Mouse (Mus musculus) liver, embryonic 13.5 days (tissue): ENCODE data around the gene Tjap1. TPM values are rescaled to one million over a fixed set of nuclear protein-coding genes. Genes with fewer than 3 reads are reported as not detected.

Experiments used
- ATAC-seq: fragments of 200-750 bp; cut with Nextera tagmentation; 2 replicates; pipeline ENCODE4 v1.8.0; 2017; ENCODE audit warnings: low read depth, mild to moderate bottlenecking, moderate number of reproducible peaks, moderate library complexity
- DNase-seq: peaks from one replicate; pipeline ENCODE4 v3.0.0; 2022
- H3K27ac ChIP-seq: fragments of 300-500 bp; sonication (generic); 2 replicates; pipeline ENCODE4 v1.5.1; 2015; ENCODE audit warnings: moderate library complexity, mild to moderate bottlenecking, inconsistent platforms
- H3K27me3 ChIP-seq: fragments of 300-500 bp; sonication (generic); 2 replicates; pipeline ENCODE4 v1.6.1; 2015; ENCODE audit warnings: mild to moderate bottlenecking, inconsistent platforms
- H3K36me3 ChIP-seq: fragments of 300-500 bp; sonication (generic); 2 replicates; pipeline ENCODE4 v1.6.1; 2015; ENCODE audit warnings: mild to moderate bottlenecking, inconsistent platforms
- H3K4me1 ChIP-seq: fragments of 300-500 bp; sonication (generic); replicated peaks from 2 replicates; pipeline ENCODE4 v1.6.1; 2015; ENCODE audit warnings: inconsistent platforms
- H3K4me2 ChIP-seq: fragments of 300-500 bp; sonication (generic); 2 replicates; pipeline ENCODE4 v1.6.1; 2015; ENCODE audit warnings: inconsistent platforms, mild to moderate bottlenecking, moderate library complexity
- H3K4me3 ChIP-seq: fragments of 300-500 bp; sonication (generic); replicated peaks from 2 replicates; pipeline ENCODE4 v1.5.1; 2015; ENCODE audit warnings: mild to moderate bottlenecking, inconsistent platforms
- H3K9ac ChIP-seq: fragments of 300-500 bp; sonication (generic); 2 replicates; pipeline ENCODE4 v1.6.1; 2015; ENCODE audit warnings: mild to moderate bottlenecking, inconsistent platforms
- H3K9me3 ChIP-seq: fragments of 300-500 bp; sonication (generic); replicated peaks from 2 replicates; pipeline ENCODE4 v1.6.1; 2016; ENCODE audit warnings: inconsistent platforms
- WGBS: fragments of 180-500 bp; shearing (Covaris S2); methylation state at CpG from one replicate; pipeline ENCODE4 v1.1.7; 2015; ENCODE audit not compliant: insufficient replicate concordance; 5-methylcytosine and 5-hydroxymethylcytosine counted together
- polyA plus RNA-seq: library from polyadenylated mRNA; unstranded; fragments of >200 nt; fragmentation: Nextera tagmentation; extraction: Ambion mirVana; gene quantifications from 2 replicates; pipeline ENCODE4 v1.2.1, GENCODE M21; 2015

The Tjap1 gene
- polyA plus RNA-seq, 1 experiment from 2014 or later = 11.2 TPM

- Histone ChIP-seq H3K4me2 (peak overlapping the region; percentile 95), H3K4me1 (peaks cover 23% of the 10 kb centered on the region), H3K36me3 (peaks cover 23% of the 10 kb centered on the region), H3K4me3 (peak overlapping the region; percentile 79), H3K9me3 (no peaks in the 10 kb centered on the region), H3K27me3 (0 out of 2 replicates have a peak, but pooled peaks cover 5% of the 10 kb centered on the region), H3K27ac (no peak overlapping the region), H3K9ac (peak overlapping the region; percentile 87)
- ATAC-seq (peak; percentile 27), DNase-seq (no peak)
- 24% methylated on average over 9 of the region's 9 CpGs for WGBS
These were observed 314 bp upstream of the Tjap1 start for GRCm38 (mm10) chr17:46283140-46283539.

- peaks cover 23% of the 10 kb centered on the region for H3K4me1 ChIP-seq
- no peak overlapping the region for H3K27ac ChIP-seq
- H3K36me3 ChIP-seq = peaks cover 43% of the 10 kb centered on the region
- no peak overlapping the region for H3K4me3 ChIP-seq
- H3K4me2 ChIP-seq = no peak overlapping the region
- no peak overlapping the region for H3K9ac ChIP-seq
- H3K27me3 ChIP-seq = no peaks in the 10 kb centered on the region
- WGBS = 82% methylated on average over 12 of the region's 12 CpGs
- DNase-seq (no peak), ATAC-seq (no peak)
- no peaks in the 10 kb centered on the region for H3K9me3 ChIP-seq
These were observed 4.6 kb downstream of the Tjap1 start for GRCm38 (mm10) chr17:46278011-46278765.

- peaks cover 20% of the 10 kb centered on the region for H3K4me1 ChIP-seq
- H3K27ac ChIP-seq = no peak overlapping the region
- H3K9me3 ChIP-seq = no peaks in the 10 kb centered on the region
- peaks cover 45% of the 10 kb centered on the region for H3K36me3 ChIP-seq
- no peak overlapping the region for H3K4me3 ChIP-seq
- DNase-seq = no peak
- no peak overlapping the region for H3K4me2 ChIP-seq
- no peaks in the 10 kb centered on the region for H3K27me3 ChIP-seq
- WGBS = 81% methylated on average over 4 of the region's 4 CpGs
- no peak overlapping the region for H3K9ac ChIP-seq
- ATAC-seq = no peak
These were observed 5.2 kb downstream of the Tjap1 start for GRCm38 (mm10) chr17:46277586-46277985.

- no peaks in the 10 kb centered on the region for H3K9me3 ChIP-seq
- 65% methylated on average over 10 of the region's 10 CpGs for WGBS
- DNase-seq = no peak
- no peak overlapping the region for H3K4me2 ChIP-seq
- no peak overlapping the region for H3K4me3 ChIP-seq
- H3K4me1 ChIP-seq = 0 out of 2 replicates have a peak, but pooled peaks cover 4% of the 10 kb centered on the region
- no peak overlapping the region for H3K27ac ChIP-seq
- no peak overlapping the region for H3K9ac ChIP-seq
- no peaks in the 10 kb centered on the region for H3K27me3 ChIP-seq
- peaks cover 58% of the 10 kb centered on the region for H3K36me3 ChIP-seq
- ATAC-seq = no peak
These were observed 7.3 kb downstream of the Tjap1 start for GRCm38 (mm10) chr17:46275506-46275905.

GRCm38 (mm10) chr17:46275034-46275433 is 7.8 kb downstream of the Tjap1 start:
- Histone ChIP-seq H3K4me3 (no peak overlapping the region), H3K9me3 (no peaks in the 10 kb centered on the region), H3K36me3 (peaks cover 59% of the 10 kb centered on the region), H3K4me2 (no peak overlapping the region), H3K9ac (no peak overlapping the region), H3K4me1 (0 out of 2 replicates have a peak, but pooled peaks cover 4% of the 10 kb centered on the region), H3K27me3 (no peaks in the 10 kb centered on the region), H3K27ac (no peak overlapping the region)
- WGBS = 78% methylated on average over 6 of the region's 6 CpGs
- DNase-seq (no peak), ATAC-seq (no peak)

- WGBS = 85% methylated on average over 6 of the region's 6 CpGs
- H3K9ac ChIP-seq = no peak overlapping the region
- no peak overlapping the region for H3K4me3 ChIP-seq
- H3K27me3 ChIP-seq = no peaks in the 10 kb centered on the region
- no peaks in the 10 kb centered on the region for H3K9me3 ChIP-seq
- ATAC-seq = no peak
- peaks cover 59% of the 10 kb centered on the region for H3K36me3 ChIP-seq
- H3K4me1 ChIP-seq = 0 out of 2 replicates have a peak, but pooled peaks cover 4% of the 10 kb centered on the region
- DNase-seq = no peak
- no peak overlapping the region for H3K27ac ChIP-seq
- H3K4me2 ChIP-seq = no peak overlapping the region
These were observed 8.4 kb downstream of the Tjap1 start for GRCm38 (mm10) chr17:46274465-46274864.

- H3K27me3 ChIP-seq = no peaks in the 10 kb centered on the region
- ATAC-seq (no peak), DNase-seq (no peak)
- H3K4me2 ChIP-seq = no peak overlapping the region
- no peak overlapping the region for H3K4me3 ChIP-seq
- H3K9ac ChIP-seq = no peak overlapping the region
- no peaks in the 10 kb centered on the region for H3K9me3 ChIP-seq
- 85% methylated on average over 1 of the region's 1 CpGs for WGBS
- H3K27ac ChIP-seq = no peak overlapping the region
- H3K4me1 ChIP-seq = 0 out of 2 replicates have a peak, but pooled peaks cover 4% of the 10 kb centered on the region
- H3K36me3 ChIP-seq = peaks cover 54% of the 10 kb centered on the region
These were observed 9.0 kb downstream of the Tjap1 start for GRCm38 (mm10) chr17:46273803-46274236.

- DNase-seq = no peak
These were observed 10.2 kb downstream of the Tjap1 start for GRCm38 (mm10) chr17:46272675-46273074.

GRCm38 (mm10) chr17:46272058-46272457 is 10.8 kb downstream of the Tjap1 start:
- Histone ChIP-seq H3K9ac (no peak overlapping the region), H3K4me2 (no peak overlapping the region), H3K9me3 (no peaks in the 10 kb centered on the region), H3K4me1 (0 out of 2 replicates have a peak, but pooled peaks cover 4% of the 10 kb centered on the region), H3K36me3 (peaks cover 50% of the 10 kb centered on the region), H3K27ac (no peak overlapping the region), H3K4me3 (no peak overlapping the region), H3K27me3 (no peaks in the 10 kb centered on the region)
- no peak for DNase-seq
- ATAC-seq = no peak
- 88% methylated on average over 2 of the region's 2 CpGs for WGBS

More at GRCm38 (mm10) chr17:46272675-46273074, 10.2 kb downstream of the Tjap1 start:
- H3K4me2 ChIP-seq = no peak overlapping the region
- 83% methylated on average over 5 of the region's 5 CpGs for WGBS
- no peak for ATAC-seq
- no peaks in the 10 kb centered on the region for H3K9me3 ChIP-seq
- H3K36me3 ChIP-seq = peaks cover 49% of the 10 kb centered on the region
- no peak overlapping the region for H3K4me3 ChIP-seq
- no peaks in the 10 kb centered on the region for H3K27me3 ChIP-seq
- H3K9ac ChIP-seq = no peak overlapping the region
- H3K27ac ChIP-seq = no peak overlapping the region
- H3K4me1 ChIP-seq = 0 out of 2 replicates have a peak, but pooled peaks cover 4% of the 10 kb centered on the region

GRCm38 (mm10) chr17:46269771-46270534 is 12.9 kb downstream of the Tjap1 start:
- H3K4me2 ChIP-seq = no peak overlapping the region
- no peaks in the 10 kb centered on the region for H3K27me3 ChIP-seq
- peaks cover 61% of the 10 kb centered on the region for H3K36me3 ChIP-seq
- H3K27ac ChIP-seq = no peak overlapping the region
- ATAC-seq (no peak), DNase-seq (no peak)
- H3K9me3 ChIP-seq = no peaks in the 10 kb centered on the region
- no peak overlapping the region for H3K4me3 ChIP-seq
- no peak overlapping the region for H3K9ac ChIP-seq
- peaks cover 10% of the 10 kb centered on the region; the same call in 1 of the 2 replicates for H3K4me1 ChIP-seq
- 78% methylated on average over 19 of the region's 19 CpGs for WGBS

GRCm38 (mm10) chr17:46268026-46268720 is 14.7 kb downstream of the Tjap1 start:
- Histone ChIP-seq H3K27me3 (no peaks in the 10 kb centered on the region), H3K4me3 (no peak overlapping the region), H3K4me1 (peaks cover 10% of the 10 kb centered on the region; the same call in 1 of the 2 replicates), H3K27ac (no peak overlapping the region), H3K9ac (no peak overlapping the region), H3K36me3 (peaks cover 72% of the 10 kb centered on the region), H3K9me3 (no peaks in the 10 kb centered on the region), H3K4me2 (no peak overlapping the region)
- whole genome bisulfite sequencing = 68% methylated on average over 10 of the region's 10 CpGs
- ATAC-seq (no peak), DNase-seq (no peak)
